Mouse (Mus musculus) spleen, adult 12 weeks (tissue): ENCODE results near the gene Tfrc.

Experiments
- DNase-seq: peaks from one replicate; pipeline ENCODE4 v3.0.0; 2022; ENCODE audit warnings: low spot score

Tfrc gene

GRCm38 (mm10) chr16:32608712-32609400, at the start of gene Tfrc:
Gene Tfrc, plus strand, starts transcription at chr16:32608920.
- peak; percentile 94 for DNase-seq

GRCm38 (mm10) chr16:32559493-32559892, 49.2 kb upstream of the Tfrc start:
- DNase-seq: no peak

GRCm38 (mm10) chr16:32563056-32563793, 45.5 kb upstream of the Tfrc start:
- no peak for DNase-seq

- no peak for DNase-seq
These were observed 41.4 kb upstream of the Tfrc start for GRCm38 (mm10) chr16:32567282-32567681.

GRCm38 (mm10) chr16:32568401-32568800, 40.3 kb upstream of the Tfrc start:
- DNase-seq: no peak

- DNase-seq: no peak
These were observed 38.7 kb upstream of the Tfrc start for GRCm38 (mm10) chr16:32570042-32570441.

GRCm38 (mm10) chr16:32572528-32572927, 36.2 kb upstream of the Tfrc start:
- no peak for DNase-seq

GRCm38 (mm10) chr16:32586482-32586881, 22.2 kb upstream of the Tfrc start:
- no peak for DNase-seq

- DNase-seq: no peak
These were observed 20.2 kb upstream of the Tfrc start for GRCm38 (mm10) chr16:32588568-32588967.

- DNase-seq: no peak
These were observed 17.2 kb upstream of the Tfrc start for GRCm38 (mm10) chr16:32591521-32591920.

- no peak for DNase-seq
These were observed 15.4 kb upstream of the Tfrc start for GRCm38 (mm10) chr16:32593283-32593805.

GRCm38 (mm10) chr16:32593916-32594315, 14.8 kb upstream of the Tfrc start:
- no peak for DNase-seq

GRCm38 (mm10) chr16:32594701-32595100, 14.0 kb upstream of the Tfrc start:
- no peak for DNase-seq

- DNase-seq: no peak
These were observed 13.4 kb upstream of the Tfrc start for GRCm38 (mm10) chr16:32595142-32595855.

- DNase-seq: no peak
These were observed 10.8 kb upstream of the Tfrc start for GRCm38 (mm10) chr16:32597909-32598381.

- no peak for DNase-seq
These were observed 9.6 kb upstream of the Tfrc start for GRCm38 (mm10) chr16:32599151-32599550.

GRCm38 (mm10) chr16:32602193-32602685, 6.5 kb upstream of the Tfrc start:
- DNase-seq: no peak

- DNase-seq: no peak
These were observed 967 bp upstream of the Tfrc start for GRCm38 (mm10) chr16:32607562-32608343.

- no peak for DNase-seq
These were observed 392 bp upstream of the Tfrc start for GRCm38 (mm10) chr16:32608344-32608711.

GRCm38 (mm10) chr16:32609401-32609779, 670 bp downstream of the Tfrc start:
- DNase-seq: no peak

- peak; percentile 50 for DNase-seq
These were observed 1.9 kb downstream of the Tfrc start for GRCm38 (mm10) chr16:32610460-32611255.
